Mouse (Mus musculus) ovary, adult 2 months (tissue): ENCODE measurements around the gene Lmo4. TPM values are rescaled to one million over a fixed set of nuclear protein-coding genes. Genes with fewer than 3 reads are reported as not detected.

Experiments
- polyA plus RNA-seq: library from polyadenylated mRNA; depleted of rRNA; stranded (reverse); fragments of >200 nt; gene quantifications from 2 replicates; pipeline ENCODE4 v1.2.3, GENCODE M21; 2012; rRNA removed

The Lmo4 gene
- 86.9 and 87.1 TPM in 2 replicates for polyA plus RNA-seq

GRCm38 (mm10) chr3:144204413-144205311, at the start of gene Lmo4:
Gene Lmo4, minus strand, starts transcription at chr3:144205220.

